Mouse (Mus musculus): ENCODE data around the gene Cdc42se1.

The Cdc42se1 gene

DNA sequence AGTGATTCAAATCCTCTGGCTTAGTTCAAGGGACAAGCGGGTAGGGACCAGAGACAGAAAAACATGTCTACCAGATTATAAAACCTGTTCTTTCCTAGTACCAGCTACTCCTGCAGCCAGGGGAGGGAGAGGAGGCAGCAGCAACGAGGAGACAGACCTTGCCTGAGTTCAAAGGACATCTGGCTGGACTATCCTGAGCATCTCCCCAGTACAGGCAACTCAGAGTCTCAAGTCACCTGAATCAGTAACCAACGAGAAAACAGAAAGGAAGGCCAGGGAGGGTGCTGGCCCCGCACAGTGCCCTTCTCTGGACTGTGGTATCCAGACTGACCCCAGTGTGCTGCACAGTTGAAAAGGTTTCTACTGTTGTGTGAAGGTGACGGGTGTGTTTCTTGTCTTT, 28.4 kb downstream of the Cdc42se1 start:
- no peak for DNase-seq

DNA sequence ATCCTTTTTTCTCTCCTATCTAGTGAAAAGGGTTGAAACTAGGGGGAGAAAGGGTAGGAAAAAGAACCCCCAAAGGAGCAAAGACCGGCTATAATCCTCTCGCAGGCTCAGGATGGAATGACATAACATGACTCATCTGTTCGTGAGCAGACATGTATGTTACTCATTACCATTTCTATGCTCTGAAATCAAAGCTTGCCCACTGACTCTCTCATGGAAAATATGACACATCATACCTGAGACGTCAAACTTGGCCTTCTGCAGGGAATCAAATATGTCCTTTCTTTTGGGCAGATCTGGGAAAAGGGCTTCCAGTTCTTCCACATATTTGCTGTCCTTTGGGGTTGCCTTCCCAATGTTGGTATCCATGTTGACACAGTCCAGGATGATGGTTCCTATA, 33.4 kb downstream of the Cdc42se1 start:
- DNase-seq = no peak

DNA sequence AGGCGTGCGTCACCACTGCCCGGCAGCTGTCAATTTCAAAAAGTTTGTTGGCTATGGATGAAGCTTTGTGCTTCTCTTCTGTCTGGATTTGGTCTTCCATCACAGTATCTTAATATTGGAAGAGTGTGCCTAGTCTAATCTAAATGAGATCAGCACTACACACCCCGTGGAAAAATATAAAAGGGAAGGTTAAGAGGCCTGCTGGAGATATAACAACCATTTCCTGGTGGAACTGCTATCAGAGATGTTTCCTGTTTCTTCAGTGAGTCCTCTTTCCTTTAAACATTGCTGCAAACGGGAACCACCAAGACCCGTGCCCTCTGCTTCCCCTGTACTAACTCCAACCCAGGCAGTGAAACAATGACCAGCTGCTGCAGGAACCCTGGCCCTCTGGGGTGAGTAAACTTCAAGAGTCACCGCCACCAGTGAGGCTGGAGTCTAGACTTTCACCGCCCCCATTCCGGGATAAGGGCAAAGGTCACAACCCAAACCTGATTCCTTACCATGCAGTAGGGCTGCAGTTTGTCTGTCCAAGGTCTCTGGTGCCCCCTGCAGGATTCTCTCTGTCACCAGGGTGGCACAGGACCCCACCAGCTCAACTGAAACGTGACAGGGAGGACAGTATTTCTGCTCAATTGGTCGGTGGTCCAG, 34.7 kb downstream of the Cdc42se1 start:
- DNase-seq = peak; percentile 86

DNA sequence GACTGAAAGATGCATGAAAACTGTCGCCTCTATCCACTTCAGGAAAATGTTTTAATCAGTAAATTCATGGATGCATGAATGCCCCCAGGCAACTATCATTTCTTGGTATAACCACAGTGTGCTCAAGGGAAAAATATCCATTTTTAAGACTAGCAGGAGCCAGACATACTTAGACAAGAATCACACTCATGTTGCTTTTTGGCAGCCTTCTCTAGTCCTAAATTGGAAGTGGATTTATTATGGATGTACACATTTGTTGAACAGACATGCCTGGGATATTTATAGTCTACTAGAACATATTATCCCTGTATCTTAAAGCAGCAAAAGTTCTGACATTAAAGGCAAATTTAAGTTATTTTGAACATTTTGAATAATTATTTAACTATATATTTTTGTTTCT, 36.2 kb downstream of the Cdc42se1 start:
- no peak for DNase-seq

GRCm38 (mm10) chr3:95266052-95266451, 37.5 kb downstream of the Cdc42se1 start:
- DNase-seq = no peak

GRCm38 (mm10) chr3:95267855-95268254, 39.3 kb downstream of the Cdc42se1 start:
- DNase-seq = no peak

GRCm38 (mm10) chr3:95269789-95270188, 41.3 kb downstream of the Cdc42se1 start:
- DNase-seq = no peak

GRCm38 (mm10) chr3:95270766-95271364, 42.3 kb downstream of the Cdc42se1 start:
- no peak for DNase-seq

DNA sequence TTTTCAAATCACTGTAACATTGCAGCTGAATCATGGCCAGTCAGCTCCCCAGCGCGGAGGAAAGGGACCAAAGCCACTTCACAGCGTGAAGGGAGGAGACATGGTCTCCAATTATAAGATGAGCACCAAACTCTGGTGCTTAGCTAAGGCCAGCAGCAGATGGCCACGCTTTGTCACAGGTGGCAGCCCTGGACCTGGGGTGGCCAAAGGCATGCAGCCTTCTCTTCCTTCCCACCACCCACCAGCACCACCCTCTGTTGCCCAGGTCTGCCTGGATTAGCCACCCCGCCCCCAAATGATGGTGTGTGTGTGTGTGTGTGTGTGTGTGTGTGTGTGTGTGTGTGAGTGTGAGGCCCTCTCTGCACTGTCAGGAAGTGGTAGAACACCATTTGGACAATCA, 44.9 kb downstream of the Cdc42se1 start:
- no peak for DNase-seq

- no peak for DNase-seq
Observed at GRCm38 (mm10) chr3:95274453-95274852, 45.9 kb downstream of the Cdc42se1 start.

GRCm38 (mm10) chr3:95275161-95275560, 46.6 kb downstream of the Cdc42se1 start:
- DNase-seq = no peak

- DNase-seq = no peak
Observed at GRCm38 (mm10) chr3:95276428-95276934, 47.9 kb downstream of the Cdc42se1 start.

- no peak for DNase-seq
Observed at GRCm38 (mm10) chr3:95277149-95277551, 48.6 kb downstream of the Cdc42se1 start.

GRCm38 (mm10) chr3:95280747-95281146, 52.2 kb downstream of the Cdc42se1 start:
- peak; percentile 64 for DNase-seq

GRCm38 (mm10) chr3:95281216-95282126, 52.9 kb downstream of the Cdc42se1 start, which contains the start of the genes Mindy1 and Prune1:
TSS of gene Mindy1 (plus strand) at chr3:95281345.
TSS of gene Prune1 (minus strand) at chr3:95282076.
- peak; percentile 99 for DNase-seq

DNA sequence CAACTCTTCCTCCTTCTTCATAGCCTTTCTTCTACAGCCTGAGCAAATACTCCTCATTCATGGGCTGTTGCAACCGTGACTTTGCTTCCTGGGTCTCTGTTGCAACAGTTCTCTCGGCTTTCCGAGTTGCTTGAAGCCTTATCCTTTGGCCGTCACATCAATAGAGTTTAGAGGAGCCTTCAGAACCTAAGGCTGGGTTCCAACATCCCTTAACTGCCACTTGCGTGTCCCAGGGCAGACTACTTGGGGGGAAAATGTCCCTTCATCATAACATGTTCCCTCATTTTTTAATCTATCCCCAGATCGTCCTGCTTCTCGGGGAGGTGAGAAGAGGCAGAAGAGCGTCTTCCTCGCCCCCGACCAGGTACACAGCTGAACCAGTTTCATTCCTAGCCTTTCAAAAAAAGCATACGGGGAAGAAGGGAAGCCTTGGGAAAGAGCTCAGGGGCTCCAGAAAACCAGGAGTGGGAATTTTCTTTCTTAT, 53.9 kb downstream of the Cdc42se1 start:
- peak; percentile 72 for DNase-seq

GRCm38 (mm10) chr3:95282865-95283588, 54.5 kb downstream of the Cdc42se1 start:
- DNase-seq = peak; percentile 92

- no peak for DNase-seq
Observed at GRCm38 (mm10) chr3:95283589-95283941, 55.0 kb downstream of the Cdc42se1 start.

DNA sequence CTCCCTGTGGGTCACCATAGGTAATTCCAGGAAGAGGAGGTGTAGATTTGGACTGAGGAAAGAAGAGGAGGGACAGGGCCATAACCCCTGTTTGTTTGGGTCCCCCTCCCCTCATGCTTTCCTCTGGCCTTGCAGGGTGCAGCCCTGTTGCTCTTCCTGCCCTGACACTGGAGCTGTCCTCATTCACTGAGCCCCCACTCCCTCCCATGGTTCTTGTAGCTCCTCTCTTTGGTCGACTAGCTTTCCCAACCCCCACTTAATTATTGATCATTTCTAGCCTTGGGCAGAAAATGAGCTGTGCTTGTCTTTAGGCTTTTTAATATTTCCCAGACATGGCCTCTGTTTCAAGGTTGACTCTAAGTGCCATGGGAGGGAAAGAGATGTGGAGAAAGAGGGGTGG, 55.5 kb downstream of the Cdc42se1 start:
- DNase-seq = no peak

DNA sequence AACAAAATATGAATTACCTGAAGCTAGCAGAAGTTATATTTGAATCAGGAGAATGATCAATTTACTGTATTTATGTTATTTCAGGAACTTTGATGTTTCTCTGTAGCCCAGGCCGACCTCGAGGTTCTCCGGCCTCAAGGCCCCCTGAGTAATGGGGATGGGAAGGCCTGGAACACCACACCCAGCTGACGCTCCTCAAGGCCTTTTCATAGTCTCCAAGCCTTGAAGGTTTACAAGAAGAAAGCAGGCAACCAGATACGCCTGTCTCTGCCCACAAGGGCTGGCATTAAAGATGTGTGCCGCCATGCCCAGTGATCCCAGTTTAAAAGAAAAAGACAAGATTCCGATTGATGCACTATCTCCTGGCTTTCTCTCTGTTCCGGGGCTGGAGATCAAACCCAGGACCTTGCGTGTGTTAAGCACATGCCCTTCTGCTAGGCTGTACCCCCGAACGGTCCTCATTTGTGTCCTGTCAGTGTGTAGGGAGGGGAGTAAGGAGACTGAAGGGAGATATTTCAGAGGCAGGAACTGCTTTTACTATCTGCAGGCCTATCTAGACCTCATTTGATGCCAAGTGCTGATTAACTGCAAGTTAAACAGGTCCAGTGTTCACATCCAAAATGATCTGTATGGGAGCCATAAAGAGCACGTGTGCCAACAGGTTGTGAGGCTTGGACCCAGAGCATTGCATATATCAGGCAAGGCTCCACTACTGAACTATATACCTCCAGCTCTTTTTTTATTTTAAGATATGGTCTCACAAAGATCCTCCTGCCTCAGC, 56.2 kb downstream of the Cdc42se1 start:
- DNase-seq = no peak

GRCm38 (mm10) chr3:95285390-95285789, 56.9 kb downstream of the Cdc42se1 start:
- DNase-seq = no peak

All from lung, postnatal 10 days (tissue).